Mouse (Mus musculus) testis, adult 2 months (tissue): ENCODE measurements around the gene Rab3gap2. TPM values are rescaled to one million over a fixed set of nuclear protein-coding genes. Genes with fewer than 3 reads are reported as not detected.

Source experiments
- H3K27ac ChIP-seq: fragments of 200-500 bp; 2 replicates; pipeline ENCODE4 v1.5.1; 2012; ENCODE audit warnings: low read depth, low read length; ENCODE audit not compliant: control insufficient read depth, insufficient read depth
- H3K27me3 ChIP-seq: fragments of 200-500 bp; 2 replicates; pipeline ENCODE4 v1.6.1; 2012; ENCODE audit warnings: mild to moderate bottlenecking, low read length, moderate library complexity; ENCODE audit not compliant: control insufficient read depth, insufficient read depth
- H3K36me3 ChIP-seq: fragments of 200-500 bp; 2 replicates; pipeline ENCODE4 v1.6.1; 2012; ENCODE audit warnings: mild to moderate bottlenecking, low read length; ENCODE audit not compliant: control insufficient read depth, insufficient read depth
- H3K4me1 ChIP-seq: fragments of 200-500 bp; 2 replicates; pipeline ENCODE4 v1.6.1; 2012; ENCODE audit warnings: low read length; ENCODE audit not compliant: control insufficient read depth, insufficient read depth
- H3K4me3 ChIP-seq: fragments of 200-500 bp; 2 replicates; pipeline ENCODE4 v1.5.1; 2012; ENCODE audit warnings: low read depth, mild to moderate bottlenecking, low read length, moderate library complexity, mixed read lengths; ENCODE audit not compliant: control insufficient read depth
- CTCF ChIP-seq: fragments of 200-500 bp; IDR thresholded peaks from 2 replicates; pipeline ENCODE4 v1.5.1; 2012; ENCODE audit warnings: low read depth, mild to moderate bottlenecking, inconsistent platforms, low read length, moderate library complexity; ENCODE audit not compliant: control insufficient read depth, insufficient read depth, insufficient replicate concordance
- POLR2A ChIP-seq: fragments of 200-500 bp; IDR thresholded peaks from 2 replicates; pipeline ENCODE4 v1.6.1; 2012; ENCODE audit warnings: low read depth, mild to moderate bottlenecking, inconsistent platforms, low read length, moderate library complexity; ENCODE audit not compliant: control insufficient read depth
- polyA plus RNA-seq: library from polyadenylated mRNA; depleted of rRNA; stranded (reverse); fragments of >200 nt; gene quantifications from 2 replicates; pipeline ENCODE4 v1.2.3, GENCODE M21; 2012

Rab3gap2 gene
- polyA plus RNA-seq, 1 experiment: 13.7 TPM

- TF ChIP-seq CTCF (no peak), POLR2A (no peak)
- no peaks in the 10 kb centered on the region for H3K36me3 ChIP-seq
- no peak overlapping the region for H3K27ac ChIP-seq
- H3K4me1 ChIP-seq: peaks cover 2% of the 10 kb centered on the region
- no peaks in the 10 kb centered on the region for H3K27me3 ChIP-seq
- H3K4me3 ChIP-seq: no peak overlapping the region
Measured at GRCm38 (mm10) chr1:185207851-185208595, 4.1 kb downstream of the Rab3gap2 start.

- H3K4me1 ChIP-seq: peaks cover 2% of the 10 kb centered on the region
- H3K36me3 ChIP-seq: no peaks in the 10 kb centered on the region
- H3K4me3 ChIP-seq: no peak overlapping the region
- TF ChIP-seq POLR2A (no peak), CTCF (no peak)
- H3K27ac ChIP-seq: no peak overlapping the region
- no peaks in the 10 kb centered on the region for H3K27me3 ChIP-seq
Measured at GRCm38 (mm10) chr1:185208766-185209165, 4.8 kb downstream of the Rab3gap2 start.

GRCm38 (mm10) chr1:185209641-185210176 is 5.8 kb downstream of the Rab3gap2 start:
- no peak overlapping the region for H3K27ac ChIP-seq
- no peaks in the 10 kb centered on the region for H3K4me1 ChIP-seq
- H3K4me3 ChIP-seq: no peak overlapping the region
- H3K27me3 ChIP-seq: no peaks in the 10 kb centered on the region
- TF ChIP-seq POLR2A (no peak), CTCF (no peak)
- no peaks in the 10 kb centered on the region for H3K36me3 ChIP-seq

GRCm38 (mm10) chr1:185216360-185216759 is 12.4 kb downstream of the Rab3gap2 start:
- H3K27me3 ChIP-seq: no peaks in the 10 kb centered on the region
- H3K27ac ChIP-seq: no peak overlapping the region
- no peak for TF ChIP-seq CTCF
- no peak for TF ChIP-seq POLR2A
- no peaks in the 10 kb centered on the region for H3K36me3 ChIP-seq
- no peak overlapping the region for H3K4me3 ChIP-seq
- H3K4me1 ChIP-seq: no peaks in the 10 kb centered on the region

- TF ChIP-seq CTCF: no peak
- no peak for TF ChIP-seq POLR2A
- no peak overlapping the region for H3K27ac ChIP-seq
- H3K27me3 ChIP-seq: no peaks in the 10 kb centered on the region
- no peaks in the 10 kb centered on the region for H3K36me3 ChIP-seq
- no peak overlapping the region for H3K4me3 ChIP-seq
- no peaks in the 10 kb centered on the region for H3K4me1 ChIP-seq
Measured at GRCm38 (mm10) chr1:185216762-185217161, 12.8 kb downstream of the Rab3gap2 start.

GRCm38 (mm10) chr1:185217966-185218365 is 14.0 kb downstream of the Rab3gap2 start:
- H3K36me3 ChIP-seq: no peaks in the 10 kb centered on the region
- no peak for TF ChIP-seq POLR2A
- H3K27ac ChIP-seq: no peak overlapping the region
- H3K4me3 ChIP-seq: no peak overlapping the region
- no peaks in the 10 kb centered on the region for H3K27me3 ChIP-seq
- H3K4me1 ChIP-seq: no peaks in the 10 kb centered on the region

- Histone ChIP-seq H3K36me3 (no peaks in the 10 kb centered on the region; the same call in 1 of the 2 replicates), H3K4me1 (no peaks in the 10 kb centered on the region), H3K4me3 (no peak overlapping the region), H3K27ac (no peak overlapping the region), H3K27me3 (no peaks in the 10 kb centered on the region)
- no peak for TF ChIP-seq POLR2A
- no peak for TF ChIP-seq CTCF
Measured at GRCm38 (mm10) chr1:185226889-185227288, 23.0 kb downstream of the Rab3gap2 start.

- no peak overlapping the region for H3K27ac ChIP-seq
- no peaks in the 10 kb centered on the region; the same call in 1 of the 2 replicates for H3K36me3 ChIP-seq
- H3K4me3 ChIP-seq: no peak overlapping the region
- no peaks in the 10 kb centered on the region for H3K4me1 ChIP-seq
- TF ChIP-seq CTCF (no peak), POLR2A (no peak)
- H3K27me3 ChIP-seq: no peaks in the 10 kb centered on the region
Measured at GRCm38 (mm10) chr1:185227766-185228165, 23.8 kb downstream of the Rab3gap2 start.
